Mouse (Mus musculus): ENCODE results near the gene Vps25. TPM values are rescaled to one million over a fixed set of nuclear protein-coding genes. Genes with fewer than 3 reads are reported as not detected.

Gene Vps25
- polyA plus RNA-seq (2012; rRNA removed), result 80.6 and 82.2 TPM in 2 replicates

DNA sequence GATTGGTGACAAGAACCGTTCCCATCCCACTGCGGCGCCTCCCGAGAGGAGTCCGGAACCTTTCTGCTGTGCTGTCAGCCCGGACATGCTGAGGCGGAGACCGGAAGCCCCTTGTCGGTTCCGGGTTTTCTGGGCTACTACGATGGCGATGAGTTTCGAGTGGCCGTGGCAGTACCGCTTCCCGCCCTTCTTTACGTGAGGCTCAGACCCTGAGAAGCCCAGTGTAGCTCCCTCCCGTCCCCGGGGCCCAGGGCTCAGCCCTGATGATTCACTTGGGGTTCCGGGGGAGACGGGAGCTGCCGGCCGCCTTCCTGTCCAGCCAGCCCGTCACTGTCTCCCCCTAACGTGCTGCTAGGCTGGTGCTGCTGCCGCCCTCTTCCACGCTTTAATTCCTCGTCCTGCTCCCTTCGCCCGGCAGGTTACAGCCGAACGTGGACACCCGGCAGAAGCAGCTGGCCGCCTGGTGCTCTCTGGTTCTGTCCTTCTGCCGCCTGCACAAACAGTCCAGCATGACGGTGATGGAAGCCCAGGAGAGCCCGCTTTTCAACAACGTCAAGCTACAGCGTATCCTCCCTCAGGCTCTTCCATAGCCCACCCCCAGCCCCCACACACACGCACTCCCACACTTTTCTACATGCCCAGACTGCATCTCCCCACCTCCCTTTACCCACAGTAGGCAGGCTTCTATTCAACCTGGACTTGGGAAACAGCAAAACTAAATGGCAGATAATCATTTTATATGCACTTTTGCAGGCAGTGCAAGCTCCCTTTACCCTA lies at the start of gene Vps25:
Gene Vps25 (plus strand): TSS at position 95 of the 777 bp plus-strand sequence.
- DNase-seq (ENCODE audit: low read depth, low spot score), result no peak
- under 1% methylated on average over 40 of the region's 40 CpGs for WGBS

DNA sequence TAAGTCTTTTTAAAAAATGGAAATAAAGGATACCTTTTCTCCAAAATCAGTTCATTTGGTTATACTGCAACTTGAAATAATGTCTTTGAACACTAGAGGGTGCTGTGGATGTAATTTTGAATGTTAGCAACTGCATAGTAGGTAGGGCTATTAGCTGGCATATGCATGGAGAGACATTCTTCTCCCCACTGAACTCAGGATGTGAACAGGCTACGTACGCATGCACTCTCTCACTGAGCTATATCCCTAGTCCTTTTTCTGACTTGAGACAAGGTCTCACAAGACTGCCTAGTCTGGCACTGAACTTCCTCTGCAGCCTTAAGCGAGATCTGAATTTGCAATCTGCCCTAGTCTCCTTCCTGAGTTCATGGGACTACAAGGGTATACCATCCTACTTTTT lies 41.5 kb upstream of the Vps25 start:
- 45% methylated on average over 3 of the region's 3 CpGs for WGBS
- DNase-seq (ENCODE audit: low read depth, low spot score), result peak; percentile 73

DNA sequence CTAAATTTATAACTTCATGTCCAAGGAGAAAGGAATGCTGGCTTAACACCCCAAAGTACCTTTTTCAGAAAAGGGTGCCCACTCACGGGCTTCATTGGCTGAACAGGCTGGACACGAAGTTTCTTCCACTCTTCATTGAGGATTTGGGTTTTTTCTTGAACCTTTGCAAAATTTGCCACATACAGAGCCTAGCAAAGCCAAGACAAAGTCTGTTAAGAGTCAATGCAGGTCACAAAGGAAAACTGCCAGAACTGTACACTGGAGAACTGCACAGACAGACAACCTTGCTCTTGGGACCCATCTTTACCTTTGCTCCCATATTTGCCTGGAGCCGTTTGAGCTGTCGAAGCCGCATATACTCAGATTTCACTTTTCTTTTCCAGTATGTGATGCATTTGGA lies 36.6 kb upstream of the Vps25 start:
- no peak for DNase-seq (ENCODE audit: low read depth, low spot score)
- WGBS, result 90% methylated on average over 5 of the region's 5 CpGs

- no peak for DNase-seq (ENCODE audit: low read depth, low spot score)
- WGBS, result 83% methylated on average over 10 of the region's 10 CpGs
These were observed 35.0 kb upstream of the Vps25 start for GRCm38 (mm10) chr11:101218436-101219055.

DNA sequence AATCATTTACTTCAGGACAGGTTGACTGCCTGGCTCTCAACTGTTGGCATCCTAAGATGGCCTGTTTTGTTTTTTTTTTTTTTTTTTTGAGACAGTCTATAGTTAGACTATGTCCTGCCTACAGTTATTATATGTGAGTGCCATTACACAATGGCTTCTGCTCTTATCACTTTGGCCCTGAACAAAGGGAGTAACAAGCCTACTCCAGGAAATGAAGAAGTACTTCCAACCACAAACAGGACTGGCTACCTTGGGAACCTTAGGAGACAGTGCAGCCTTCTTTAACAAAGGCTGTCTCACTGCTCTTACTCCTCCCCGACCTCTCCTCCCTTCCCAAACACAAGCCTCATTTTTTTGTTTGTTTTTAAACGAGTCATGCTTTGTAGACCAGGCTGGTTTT lies 32.7 kb upstream of the Vps25 start:
- WGBS, result 20% methylated on average over 2 of the region's 2 CpGs
- DNase-seq (ENCODE audit: low read depth, low spot score), result no peak

GRCm38 (mm10) chr11:101221306-101221986 lies 32.1 kb upstream of the Vps25 start:
- WGBS, result 49% methylated on average over 8 of the region's 8 CpGs
- no peak for DNase-seq (ENCODE audit: low read depth, low spot score)

- DNase-seq (ENCODE audit: low read depth, low spot score), result no peak
- WGBS, result 52% methylated on average over 3 of the region's 3 CpGs
These were observed 29.2 kb upstream of the Vps25 start for GRCm38 (mm10) chr11:101224337-101224736.

DNA sequence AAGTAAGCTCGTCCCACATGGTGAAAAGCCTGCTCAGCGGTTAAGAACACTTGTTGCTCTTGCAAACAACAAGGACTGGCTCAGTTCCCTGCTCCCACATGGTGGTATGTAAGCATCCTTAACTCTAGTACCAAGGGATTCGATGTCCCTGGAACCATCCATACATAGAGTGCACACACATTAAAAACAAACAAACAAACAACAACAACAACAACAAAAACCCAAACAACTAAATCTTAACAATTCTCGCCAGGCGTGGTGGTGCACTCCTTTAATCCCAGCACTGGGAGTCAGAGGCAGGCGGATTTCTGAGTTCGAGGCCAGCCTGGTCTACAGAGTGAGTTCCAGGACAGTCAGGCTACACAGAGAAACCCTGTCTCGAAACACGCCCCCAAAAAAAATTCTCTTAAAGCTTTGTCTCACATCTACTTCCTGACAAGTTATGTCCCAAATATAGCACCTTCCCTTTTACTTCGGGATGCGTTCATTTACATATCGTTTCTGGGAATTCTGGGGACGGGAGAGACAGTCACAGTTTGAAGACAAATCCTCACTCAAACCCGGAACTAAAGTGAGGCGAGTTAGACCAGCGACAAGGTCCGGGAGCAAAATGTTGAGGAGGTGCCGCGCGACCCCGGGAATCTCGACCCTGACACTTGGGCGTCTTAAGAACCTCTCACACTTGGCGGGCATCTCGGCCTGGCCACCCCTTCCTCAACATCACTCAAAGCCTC lies 28.0 kb upstream of the Vps25 start:
- WGBS, result 13% methylated on average over 25 of the region's 25 CpGs
- no peak for DNase-seq (ENCODE audit: low read depth, low spot score)

DNA sequence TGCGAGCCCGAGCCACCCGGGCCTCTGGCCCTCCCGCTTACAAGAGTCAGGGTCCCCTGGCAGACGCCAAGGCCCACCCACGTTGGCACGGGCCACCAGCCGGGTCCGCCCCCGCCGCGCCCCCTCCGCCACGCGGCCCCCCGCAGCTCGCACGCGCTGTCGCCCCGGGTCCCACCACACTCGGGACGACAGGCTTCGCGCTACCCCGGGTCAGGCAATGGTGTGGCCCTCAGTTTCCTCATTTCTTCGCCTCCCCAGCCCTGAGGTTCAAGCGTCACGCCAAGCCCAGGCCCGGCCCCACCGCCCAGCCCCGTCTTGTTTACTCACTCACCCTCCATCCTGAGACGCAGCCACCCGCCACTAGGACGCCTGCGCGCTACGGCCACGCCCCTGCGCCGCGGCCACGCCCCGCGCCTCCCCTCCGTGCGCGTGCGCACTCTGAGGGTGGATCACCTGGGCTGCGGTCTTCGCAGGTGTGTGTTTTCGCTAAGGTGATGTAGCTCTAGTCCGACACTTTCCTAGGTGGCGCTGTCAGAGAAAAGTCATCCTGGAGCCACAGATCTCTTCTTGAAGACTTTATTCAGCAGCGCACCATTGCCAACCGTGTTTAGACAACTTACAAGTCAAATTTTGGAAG lies 27.3 kb upstream of the Vps25 start, which contains the start of gene Ezh1:
Gene Ezh1 (minus strand): TSS at position 399 of the 637 bp plus-strand sequence.
- under 1% methylated on average over 56 of the region's 56 CpGs for WGBS
- peak; percentile 85 for DNase-seq (ENCODE audit: low read depth, low spot score)

DNA sequence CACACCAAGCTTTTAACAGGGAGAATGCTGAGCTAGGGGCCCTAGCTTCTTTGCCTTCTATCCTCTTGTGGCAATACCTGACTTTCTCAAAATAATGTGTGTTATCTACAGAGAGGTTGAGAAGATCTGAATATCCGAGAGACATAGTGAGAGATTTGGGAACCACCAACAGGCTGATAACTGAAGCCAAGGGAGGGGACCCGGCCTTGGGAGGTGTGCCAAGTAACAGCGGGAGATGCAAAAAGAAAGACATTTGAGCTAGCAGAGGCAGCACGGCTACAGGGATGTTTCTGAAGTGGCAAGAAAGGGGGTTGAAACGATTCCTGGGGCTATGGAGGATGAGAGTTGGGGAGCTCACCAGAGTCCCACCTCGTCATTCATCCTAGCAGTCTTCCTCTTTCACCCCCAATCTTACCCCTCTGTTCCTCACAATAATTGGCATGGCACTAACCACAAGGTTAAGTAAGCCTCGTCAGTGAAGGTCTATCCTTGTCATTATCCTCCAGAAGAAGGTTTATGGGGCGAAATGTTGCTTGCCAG lies 24.1 kb upstream of the Vps25 start:
- no peak for DNase-seq (ENCODE audit: low read depth, low spot score)
- WGBS, result 40% methylated on average over 8 of the region's 8 CpGs

GRCm38 (mm10) chr11:101230061-101230511 lies 23.4 kb upstream of the Vps25 start:
- DNase-seq (ENCODE audit: low read depth, low spot score), result no peak
- WGBS, result 65% methylated on average over 2 of the region's 2 CpGs

GRCm38 (mm10) chr11:101230526-101230925 lies 23.0 kb upstream of the Vps25 start:
- 53% methylated on average over 5 of the region's 5 CpGs for WGBS
- DNase-seq (ENCODE audit: low read depth, low spot score), result no peak

GRCm38 (mm10) chr11:101230991-101231871 lies 22.3 kb upstream of the Vps25 start:
- DNase-seq (ENCODE audit: low read depth, low spot score), result no peak
- WGBS, result 13% methylated on average over 18 of the region's 18 CpGs

GRCm38 (mm10) chr11:101232010-101232839 lies 21.3 kb upstream of the Vps25 start:
- 48% methylated on average over 6 of the region's 6 CpGs for WGBS
- no peak for DNase-seq (ENCODE audit: low read depth, low spot score)

DNA sequence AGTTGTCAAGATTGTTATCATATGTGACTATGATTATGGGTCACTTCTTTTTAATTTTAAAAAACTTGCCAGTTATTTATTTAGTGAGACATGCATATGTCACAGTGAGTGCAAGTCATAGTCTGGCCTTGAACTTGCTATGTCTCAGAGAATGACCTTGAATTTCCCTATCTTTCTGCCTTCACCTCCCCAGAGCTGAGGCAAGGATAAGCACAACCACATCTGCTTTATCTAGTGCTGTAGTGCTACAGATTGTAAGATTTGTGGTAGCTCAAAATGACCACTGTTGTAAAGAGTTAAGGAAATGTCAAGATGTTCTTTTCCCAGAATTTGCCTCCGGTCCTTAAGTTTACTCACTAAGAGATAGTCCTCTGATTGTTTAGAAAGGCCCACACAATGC lies 20.3 kb upstream of the Vps25 start:
- DNase-seq (ENCODE audit: low read depth, low spot score), result no peak
- 55% methylated on average over 1 of the region's 1 CpGs for WGBS

DNA sequence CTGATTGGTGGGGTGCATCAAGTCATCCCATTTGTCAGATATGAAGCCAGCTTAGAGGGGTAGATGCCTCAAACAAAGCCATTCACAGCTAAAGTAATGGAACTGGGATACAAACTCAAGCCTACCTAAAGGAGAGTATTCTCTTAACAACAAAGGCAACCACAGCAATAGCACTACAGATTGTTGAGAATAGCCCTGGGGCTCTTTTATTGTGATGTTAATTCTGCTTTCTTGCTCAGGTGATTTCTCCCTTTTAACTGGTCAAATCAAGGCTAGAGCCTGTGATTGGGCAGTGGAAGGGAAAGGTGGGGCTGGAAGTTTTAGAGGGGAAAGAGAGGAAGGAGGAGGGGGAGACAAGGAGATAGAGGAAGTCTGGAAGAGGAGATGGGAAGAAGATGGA lies 19.4 kb upstream of the Vps25 start:
- DNase-seq (ENCODE audit: low read depth, low spot score), result no peak

- no peak for DNase-seq (ENCODE audit: low read depth, low spot score)
These were observed 18.1 kb upstream of the Vps25 start for GRCm38 (mm10) chr11:101235429-101235828.

Measured in large intestine, adult 2 months (tissue).